Mouse (Mus musculus) spleen, embryonic (tissue): Measurements from ENCODE around the gene 1700017D01Rik.

Source experiments
- CTCF ChIA-PET: fragments of 350-600 bp; sonication (Branson Sonifier 250); formaldehyde crosslinking; loops from one replicate; lab custom pipeline; 2022; lab: Charles Lee

The 1700017D01Rik gene

GRCm38 (mm10) chr19:11048503-11048902, 82.2 kb downstream of the 1700017D01Rik start:
- CTCF ChIA-PET, result no interaction called here

GRCm38 (mm10) chr19:11048009-11048408, 82.7 kb downstream of the 1700017D01Rik start:
- CTCF ChIA-PET, result no interaction called here
